Mouse (Mus musculus): ENCODE results near the gene Cib1. TPM values are rescaled to one million over a fixed set of nuclear protein-coding genes. Genes with fewer than 3 reads are reported as not detected.
A peak's percentile ranks its signal among the peaks of the same experiment; 100 is the strongest.

Cib1 gene
- polyA plus RNA-seq, 1 experiment = 35.9 TPM

GRCm38 (mm10) chr7:80216566-80216965 lies 16.0 kb downstream of the Cib1 start:
- TF ChIP-seq POLR2A (IDR thresholded peaks at IDR 0.05; ENCODE audit: extremely low read depth, insufficient read depth, low read length) = no peak
- no peak for TF ChIP-seq CTCF (IDR thresholded peaks at IDR 0.05; ENCODE audit: extremely low read depth, insufficient read depth, low read length)
- no peak overlapping the region for H3K4me3 ChIP-seq (ENCODE audit: insufficient read depth, low read length)
- H3K27ac ChIP-seq (ENCODE audit: insufficient read depth, low read length) = peak overlapping the region; percentile 46; the same call in 1 of the 2 replicates
- H3K4me1 ChIP-seq (ENCODE audit: control insufficient read depth, insufficient read depth, low read length) = no peaks in the 10 kb centered on the region

GRCm38 (mm10) chr7:80215398-80215797 lies 17.2 kb downstream of the Cib1 start:
- Histone ChIP-seq H3K27ac (ENCODE audit: insufficient read depth, low read length) (no peak overlapping the region), H3K4me3 (ENCODE audit: insufficient read depth, low read length) (no peak overlapping the region), H3K4me1 (ENCODE audit: control insufficient read depth, insufficient read depth, low read length) (no peaks in the 10 kb centered on the region)
- TF ChIP-seq CTCF (IDR thresholded peaks at IDR 0.05; ENCODE audit: extremely low read depth, insufficient read depth, low read length) (peak; percentile 80), POLR2A (IDR thresholded peaks at IDR 0.05; ENCODE audit: extremely low read depth, insufficient read depth, low read length) (no peak)

- H3K4me3 ChIP-seq (ENCODE audit: insufficient read depth, low read length) = no peak overlapping the region
- TF ChIP-seq CTCF (IDR thresholded peaks at IDR 0.05; ENCODE audit: extremely low read depth, insufficient read depth, low read length) = no peak
- H3K27ac ChIP-seq (ENCODE audit: insufficient read depth, low read length) = no peak overlapping the region
- H3K4me1 ChIP-seq (ENCODE audit: control insufficient read depth, insufficient read depth, low read length) = 0 out of 2 replicates have a peak, but pooled peaks cover 1% of the 10 kb centered on the region
These were observed 18.2 kb downstream of the Cib1 start for GRCm38 (mm10) chr7:80214459-80214858.

GRCm38 (mm10) chr7:80213604-80214003 lies 19.0 kb downstream of the Cib1 start:
- H3K27ac ChIP-seq (ENCODE audit: insufficient read depth, low read length) = no peak overlapping the region
- peaks cover 3% of the 10 kb centered on the region for H3K4me1 ChIP-seq (ENCODE audit: control insufficient read depth, insufficient read depth, low read length)
- TF ChIP-seq CTCF (IDR thresholded peaks at IDR 0.05; ENCODE audit: extremely low read depth, insufficient read depth, low read length) (no peak), POLR2A (IDR thresholded peaks at IDR 0.05; ENCODE audit: extremely low read depth, insufficient read depth, low read length) (no peak)
- no peak overlapping the region for H3K4me3 ChIP-seq (ENCODE audit: insufficient read depth, low read length)

- no peak for TF ChIP-seq CTCF (IDR thresholded peaks at IDR 0.05; ENCODE audit: extremely low read depth, insufficient read depth, low read length)
- no peak for TF ChIP-seq POLR2A (IDR thresholded peaks at IDR 0.05; ENCODE audit: extremely low read depth, insufficient read depth, low read length)
- H3K4me3 ChIP-seq (ENCODE audit: insufficient read depth, low read length) = no peak overlapping the region
- H3K27ac ChIP-seq (ENCODE audit: insufficient read depth, low read length) = no peak overlapping the region
- peaks cover 5% of the 10 kb centered on the region for H3K4me1 ChIP-seq (ENCODE audit: control insufficient read depth, insufficient read depth, low read length)
These were observed 21.6 kb downstream of the Cib1 start for GRCm38 (mm10) chr7:80210982-80211381.

- Histone ChIP-seq H3K4me1 (ENCODE audit: control insufficient read depth, insufficient read depth, low read length) (peaks cover 5% of the 10 kb centered on the region), H3K27ac (ENCODE audit: insufficient read depth, low read length) (peak overlapping the region; percentile 35; the same call in 1 of the 2 replicates), H3K4me3 (ENCODE audit: insufficient read depth, low read length) (no peak overlapping the region)
- TF ChIP-seq POLR2A (IDR thresholded peaks at IDR 0.05; ENCODE audit: extremely low read depth, insufficient read depth, low read length) = no peak
- TF ChIP-seq CTCF (IDR thresholded peaks at IDR 0.05; ENCODE audit: extremely low read depth, insufficient read depth, low read length) = no peak
These were observed 22.9 kb downstream of the Cib1 start for GRCm38 (mm10) chr7:80209669-80210068.

- Histone ChIP-seq H3K4me3 (ENCODE audit: insufficient read depth, low read length) (no peak overlapping the region), H3K4me1 (ENCODE audit: control insufficient read depth, insufficient read depth, low read length) (peaks cover 5% of the 10 kb centered on the region), H3K27ac (ENCODE audit: insufficient read depth, low read length) (no peak overlapping the region)
- TF ChIP-seq POLR2A (IDR thresholded peaks at IDR 0.05; ENCODE audit: extremely low read depth, insufficient read depth, low read length) (no peak), CTCF (IDR thresholded peaks at IDR 0.05; ENCODE audit: extremely low read depth, insufficient read depth, low read length) (no peak)
These were observed 23.7 kb downstream of the Cib1 start for GRCm38 (mm10) chr7:80208738-80209430.

GRCm38 (mm10) chr7:80208026-80208642 lies 24.5 kb downstream of the Cib1 start:
- TF ChIP-seq CTCF (IDR thresholded peaks at IDR 0.05; ENCODE audit: extremely low read depth, insufficient read depth, low read length) (no peak), POLR2A (IDR thresholded peaks at IDR 0.05; ENCODE audit: extremely low read depth, insufficient read depth, low read length) (no peak)
- H3K27ac ChIP-seq (ENCODE audit: insufficient read depth, low read length) = no peak overlapping the region
- no peak overlapping the region for H3K4me3 ChIP-seq (ENCODE audit: insufficient read depth, low read length)
- H3K4me1 ChIP-seq (ENCODE audit: control insufficient read depth, insufficient read depth, low read length) = peaks cover 6% of the 10 kb centered on the region

- no peak overlapping the region for H3K4me3 ChIP-seq (ENCODE audit: insufficient read depth, low read length)
These were observed 25.3 kb downstream of the Cib1 start for GRCm38 (mm10) chr7:80207314-80207731.

More at GRCm38 (mm10) chr7:80207314-80207731, 25.3 kb downstream of the Cib1 start:
- TF ChIP-seq POLR2A (IDR thresholded peaks at IDR 0.05; ENCODE audit: extremely low read depth, insufficient read depth, low read length) = no peak
- no peak for TF ChIP-seq CTCF (IDR thresholded peaks at IDR 0.05; ENCODE audit: extremely low read depth, insufficient read depth, low read length)
- Histone ChIP-seq H3K4me1 (ENCODE audit: control insufficient read depth, insufficient read depth, low read length) (peaks cover 13% of the 10 kb centered on the region), H3K27ac (ENCODE audit: insufficient read depth, low read length) (no peak overlapping the region)
